Mouse (Mus musculus) liver, embryonic 12.5 days (tissue): ENCODE results near the gene Epb41. TPM values are rescaled to one million over a fixed set of nuclear protein-coding genes. Genes with fewer than 3 reads are reported as not detected.

Experiments
- ATAC-seq: fragments of 200-750 bp; cut with Nextera tagmentation; 2 replicates; pipeline ENCODE4 v1.8.0; 2017; ENCODE audit warnings: moderate number of reproducible peaks, mild to moderate bottlenecking, moderate library complexity
- H3K27ac ChIP-seq: fragments of 300-500 bp; sonication (generic); 2 replicates; pipeline ENCODE4 v1.5.1; 2016; ENCODE audit warnings: mild to moderate bottlenecking
- H3K27me3 ChIP-seq: fragments of 300-500 bp; sonication (generic); replicated peaks from 2 replicates; pipeline ENCODE4 v1.6.1; 2016; ENCODE audit warnings: mild to moderate bottlenecking, moderate library complexity
- H3K36me3 ChIP-seq: fragments of 300-500 bp; sonication (generic); 2 replicates; pipeline ENCODE4 v1.6.1; 2016; ENCODE audit warnings: mild to moderate bottlenecking, moderate library complexity
- H3K4me1 ChIP-seq: fragments of 300-500 bp; sonication (generic); 2 replicates; pipeline ENCODE4 v1.6.1; 2016
- H3K4me2 ChIP-seq: fragments of 300-500 bp; sonication (generic); 2 replicates; pipeline ENCODE4 v1.6.1; 2016; ENCODE audit warnings: mild to moderate bottlenecking, moderate library complexity
- H3K4me3 ChIP-seq: fragments of 300-500 bp; sonication (generic); 2 replicates; pipeline ENCODE4 v1.5.1; 2016; ENCODE audit warnings: mild to moderate bottlenecking, moderate library complexity
- H3K9ac ChIP-seq: fragments of 300-500 bp; sonication (generic); 2 replicates; pipeline ENCODE4 v1.6.1; 2016; ENCODE audit warnings: mild to moderate bottlenecking, moderate library complexity
- H3K9me3 ChIP-seq: fragments of 300-500 bp; sonication (generic); replicated peaks from 2 replicates; pipeline ENCODE4 v1.6.1; 2016; ENCODE audit warnings: mild to moderate bottlenecking, moderate library complexity
- WGBS: fragments of 180-500 bp; shearing (Covaris S2); methylation state at CpG from one replicate; pipeline ENCODE4 v1.1.7; 2016; ENCODE audit not compliant: insufficient replicate concordance; 5-methylcytosine and 5-hydroxymethylcytosine counted together
- microRNA-seq: library from miRNA; unstranded; fragments of <30 nt; microRNA quantifications from one replicate; pipeline ENCODE4, GENCODE M21; 2017
- polyA plus RNA-seq: library from polyadenylated mRNA; unstranded; fragments of >200 nt; fragmentation: Nextera tagmentation; extraction: Ambion mirVana; gene quantifications from 2 replicates; pipeline ENCODE4 v1.2.1, GENCODE M21; 2016

The Epb41 gene
- polyA plus RNA-seq, 1 experiment from 2014 or later = 177 TPM

DNA sequence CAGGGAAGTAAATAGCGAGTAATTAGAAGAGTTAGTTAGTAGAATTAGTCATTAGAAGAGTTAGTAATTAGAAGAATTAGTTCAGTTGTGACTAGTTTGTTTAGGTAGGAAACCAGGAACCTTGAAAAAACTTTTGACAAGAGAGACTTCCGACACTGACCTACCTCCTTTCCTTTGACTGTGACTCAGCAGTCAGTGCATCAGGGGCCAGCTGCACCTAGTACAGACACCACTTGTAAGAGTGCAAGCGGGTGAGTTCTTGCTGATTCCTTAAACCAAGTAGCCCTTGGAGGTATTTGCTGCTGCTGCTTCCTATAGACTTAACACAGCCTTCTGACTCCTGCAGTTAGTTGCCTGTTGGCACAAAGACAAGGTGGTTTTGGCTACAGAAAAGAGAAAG, 184.4 kb downstream of the Epb41 start:
- H3K9me3 ChIP-seq = no peaks in the 10 kb centered on the region
- H3K4me2 ChIP-seq = no peak overlapping the region
- peaks cover 52% of the 10 kb centered on the region for H3K4me1 ChIP-seq
- no peak overlapping the region for H3K9ac ChIP-seq
- 69% methylated on average over 3 of the region's 3 CpGs for WGBS
- H3K36me3 ChIP-seq = peaks cover 86% of the 10 kb centered on the region
- no peaks in the 10 kb centered on the region for H3K27me3 ChIP-seq
- H3K27ac ChIP-seq = no peak overlapping the region
- no peak overlapping the region for H3K4me3 ChIP-seq
- ATAC-seq = no peak

DNA sequence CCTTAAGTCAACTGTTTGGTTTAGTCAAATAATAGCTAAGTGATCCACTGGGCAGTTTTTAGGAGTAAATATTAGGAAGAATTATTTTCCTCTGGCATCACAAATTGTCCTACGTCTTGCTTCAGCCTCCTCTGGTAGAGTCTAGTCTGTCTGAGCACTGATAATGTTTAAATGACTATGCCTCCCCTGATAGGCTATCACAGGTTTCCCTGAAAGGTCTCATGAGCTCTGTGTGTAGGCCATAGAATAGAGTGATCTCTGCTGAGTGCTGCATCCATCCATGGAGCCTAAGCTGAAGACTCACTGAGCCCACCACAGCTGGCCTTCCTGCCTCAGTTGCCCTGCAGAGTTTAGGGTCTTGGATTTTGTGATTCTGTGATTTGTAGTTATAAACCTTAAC, 186.6 kb downstream of the Epb41 start:
- peak; percentile 91 for ATAC-seq
- peaks cover 68% of the 10 kb centered on the region for H3K4me1 ChIP-seq
- H3K4me3 ChIP-seq = no peak overlapping the region
- peaks cover 86% of the 10 kb centered on the region for H3K36me3 ChIP-seq
- H3K27ac ChIP-seq = peak overlapping the region; percentile 57; the same call in 1 of the 2 replicates
- H3K27me3 ChIP-seq = no peaks in the 10 kb centered on the region
- H3K9ac ChIP-seq = no peak overlapping the region
- H3K4me2 ChIP-seq = 0 out of 2 replicates have a peak overlapping the region, but pooled peaks have one; percentile 24
- H3K9me3 ChIP-seq = no peaks in the 10 kb centered on the region
- 28% methylated on average over 1 of the region's 1 CpGs for WGBS

DNA sequence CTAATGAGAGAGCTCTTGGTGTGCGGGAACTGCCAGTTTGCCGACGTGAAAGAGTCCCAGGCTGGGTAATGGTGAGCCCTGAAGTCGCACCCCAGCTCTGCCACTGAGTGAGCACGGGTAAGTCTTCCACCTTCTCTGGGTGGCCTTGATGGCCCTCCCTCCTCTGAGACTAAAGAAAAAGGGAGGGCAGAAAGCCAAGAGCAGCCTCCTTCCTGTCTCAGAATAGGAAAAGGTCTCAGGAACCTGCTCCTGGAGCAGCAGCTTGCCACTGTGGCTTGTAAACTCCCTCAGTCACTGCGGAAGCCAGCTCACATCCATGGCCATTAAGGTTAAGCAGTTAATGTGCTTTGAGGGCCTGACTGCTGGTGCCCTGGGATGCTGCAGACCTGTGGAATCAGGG, 189.7 kb downstream of the Epb41 start:
- Histone ChIP-seq H3K4me3 (no peak overlapping the region), H3K9ac (no peak overlapping the region), H3K4me1 (peaks cover 84% of the 10 kb centered on the region), H3K9me3 (no peaks in the 10 kb centered on the region), H3K27me3 (no peaks in the 10 kb centered on the region), H3K4me2 (no peak overlapping the region), H3K36me3 (peaks cover 60% of the 10 kb centered on the region), H3K27ac (no peak overlapping the region)
- no peak for ATAC-seq
- WGBS = 83% methylated on average over 6 of the region's 6 CpGs

DNA sequence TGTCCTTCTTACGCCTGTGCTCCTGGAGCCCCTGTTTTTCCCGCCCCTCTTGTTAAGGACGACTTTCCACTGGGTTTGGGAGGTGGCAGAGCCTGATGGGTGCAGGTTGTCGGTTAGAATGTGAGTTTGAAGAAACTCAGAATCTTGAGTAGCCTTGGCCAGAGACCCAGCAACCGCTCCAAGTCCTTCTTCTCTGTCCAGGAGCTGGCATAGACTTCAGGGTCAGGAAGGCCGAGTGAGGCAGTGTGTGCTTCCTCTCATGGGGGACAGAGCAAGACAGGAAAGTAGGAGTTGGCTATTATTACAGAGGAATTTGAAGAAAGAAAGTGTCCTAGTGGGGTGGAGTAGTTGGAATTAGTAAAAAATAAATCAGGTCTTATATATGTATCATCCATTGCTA, 191.6 kb downstream of the Epb41 start:
- H3K36me3 ChIP-seq = peaks cover 45% of the 10 kb centered on the region
- 73% methylated on average over 6 of the region's 6 CpGs for WGBS
- no peak overlapping the region for H3K27ac ChIP-seq
- no peak for ATAC-seq
- H3K4me3 ChIP-seq = no peak overlapping the region
- peaks cover 77% of the 10 kb centered on the region for H3K4me1 ChIP-seq
- no peaks in the 10 kb centered on the region for H3K9me3 ChIP-seq
- no peak overlapping the region for H3K4me2 ChIP-seq
- H3K9ac ChIP-seq = no peak overlapping the region
- no peaks in the 10 kb centered on the region for H3K27me3 ChIP-seq

DNA sequence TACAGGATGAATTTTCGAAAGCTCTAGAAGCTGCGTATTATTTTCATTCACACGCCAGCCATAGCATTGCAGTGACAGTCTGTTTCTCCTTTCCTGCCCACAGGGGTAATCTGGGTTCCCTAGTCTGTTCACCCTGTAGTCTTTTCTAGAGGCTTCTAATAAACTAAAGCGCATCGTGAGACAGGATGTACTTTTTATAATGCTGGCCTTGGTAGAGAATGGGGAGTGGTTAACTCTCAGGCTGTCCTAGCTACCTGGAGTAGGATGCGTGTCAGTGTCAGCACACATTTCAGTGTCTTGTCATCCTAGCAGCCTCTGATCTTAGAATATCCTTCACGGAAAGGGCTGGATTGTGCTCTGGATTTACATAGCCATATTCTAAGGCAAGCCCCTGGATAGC, 193.8 kb downstream of the Epb41 start:
- peaks cover 27% of the 10 kb centered on the region for H3K36me3 ChIP-seq
- H3K4me1 ChIP-seq = peaks cover 75% of the 10 kb centered on the region
- peak overlapping the region; percentile 10; the same call in 1 of the 2 replicates for H3K27ac ChIP-seq
- no peak for ATAC-seq
- WGBS = 84% methylated on average over 7 of the region's 7 CpGs
- H3K9ac ChIP-seq = no peak overlapping the region
- no peaks in the 10 kb centered on the region for H3K27me3 ChIP-seq
- no peaks in the 10 kb centered on the region for H3K9me3 ChIP-seq
- no peak overlapping the region for H3K4me3 ChIP-seq
- no peak overlapping the region for H3K4me2 ChIP-seq

DNA sequence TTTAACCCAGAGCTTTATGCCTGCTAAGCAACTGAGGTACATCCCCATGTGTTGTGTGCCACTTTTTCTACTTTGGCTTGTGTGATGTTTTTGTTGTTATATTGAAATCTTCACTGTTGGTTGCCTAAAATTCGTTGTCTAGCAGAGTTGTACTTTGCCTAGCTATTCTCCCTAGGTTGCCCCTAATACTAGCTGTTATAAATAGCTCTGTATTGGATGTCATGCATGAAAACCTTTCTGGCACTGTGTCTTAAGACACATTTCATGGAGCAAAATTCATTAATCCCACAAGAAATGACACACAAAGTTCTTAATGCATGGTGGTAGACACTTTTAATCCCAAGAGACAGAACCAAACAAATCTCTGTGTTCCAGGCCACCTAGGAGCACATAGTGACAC, 195.4 kb downstream of the Epb41 start:
- Histone ChIP-seq H3K27me3 (no peaks in the 10 kb centered on the region), H3K36me3 (peaks cover 11% of the 10 kb centered on the region), H3K4me2 (no peak overlapping the region), H3K9me3 (no peaks in the 10 kb centered on the region), H3K27ac (no peak overlapping the region), H3K4me3 (no peak overlapping the region), H3K9ac (no peak overlapping the region), H3K4me1 (peaks cover 76% of the 10 kb centered on the region)
- WGBS = 88% methylated on average over 1 of the region's 1 CpGs
- ATAC-seq = no peak

DNA sequence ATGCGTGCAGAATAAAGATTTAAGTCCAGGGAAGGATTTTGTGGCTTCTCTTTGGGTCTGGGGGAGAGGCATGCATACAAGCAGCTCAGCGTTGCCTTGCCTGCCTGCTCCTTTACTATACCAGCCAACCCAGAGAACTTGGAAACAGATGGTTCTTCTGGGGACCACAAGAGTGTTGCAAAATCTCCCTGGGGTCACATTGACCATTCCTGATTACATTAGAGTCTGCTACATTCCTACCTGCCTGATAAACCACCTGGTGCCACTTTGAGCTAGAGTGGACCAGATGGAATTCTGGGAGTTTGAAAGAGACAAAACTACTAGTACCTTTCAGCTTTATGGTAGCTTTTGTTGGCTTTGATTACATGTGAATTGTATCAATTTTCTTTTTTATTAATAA, 198.3 kb downstream of the Epb41 start:
- H3K9me3 ChIP-seq = no peaks in the 10 kb centered on the region
- no peak overlapping the region for H3K4me3 ChIP-seq
- no peaks in the 10 kb centered on the region; the same call in 1 of the 2 replicates for H3K36me3 ChIP-seq
- no peaks in the 10 kb centered on the region for H3K27me3 ChIP-seq
- H3K4me1 ChIP-seq = peaks cover 67% of the 10 kb centered on the region
- H3K4me2 ChIP-seq = peak overlapping the region; percentile 81; the same call in 1 of the 2 replicates
- no peak overlapping the region for H3K9ac ChIP-seq
- 55% methylated on average over 2 of the region's 2 CpGs for WGBS
- ATAC-seq = no peak
- no peak overlapping the region for H3K27ac ChIP-seq

DNA sequence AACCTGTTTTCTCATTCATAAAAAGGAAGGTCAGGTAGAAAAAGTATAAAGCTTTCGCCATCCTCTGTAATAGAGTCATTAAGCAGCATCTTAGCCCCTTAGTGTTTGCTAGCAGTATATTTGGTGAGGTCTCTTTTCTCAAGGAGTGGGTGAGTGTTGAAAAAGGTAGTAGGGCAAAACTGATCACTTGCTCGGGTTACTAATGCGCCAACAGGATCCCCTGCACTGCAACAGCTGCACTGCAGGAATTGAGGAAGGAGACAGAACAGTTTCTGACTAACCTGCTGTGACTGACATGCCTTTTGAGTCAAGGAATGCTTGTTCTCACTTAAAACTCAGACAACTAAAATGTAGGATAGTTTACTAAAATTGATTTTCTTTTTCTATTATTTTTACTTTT, 199.9 kb downstream of the Epb41 start:
- WGBS = 30% methylated on average over 3 of the region's 3 CpGs
- no peaks in the 10 kb centered on the region; the same call in 1 of the 2 replicates for H3K36me3 ChIP-seq
- H3K27ac ChIP-seq = no peak overlapping the region
- H3K9ac ChIP-seq = peak overlapping the region; percentile 100
- no peak for ATAC-seq
- H3K27me3 ChIP-seq = no peaks in the 10 kb centered on the region
- H3K4me1 ChIP-seq = peaks cover 57% of the 10 kb centered on the region
- peak overlapping the region; percentile 98 for H3K4me3 ChIP-seq
- no peaks in the 10 kb centered on the region for H3K9me3 ChIP-seq
- peak overlapping the region; percentile 81 for H3K4me2 ChIP-seq

DNA sequence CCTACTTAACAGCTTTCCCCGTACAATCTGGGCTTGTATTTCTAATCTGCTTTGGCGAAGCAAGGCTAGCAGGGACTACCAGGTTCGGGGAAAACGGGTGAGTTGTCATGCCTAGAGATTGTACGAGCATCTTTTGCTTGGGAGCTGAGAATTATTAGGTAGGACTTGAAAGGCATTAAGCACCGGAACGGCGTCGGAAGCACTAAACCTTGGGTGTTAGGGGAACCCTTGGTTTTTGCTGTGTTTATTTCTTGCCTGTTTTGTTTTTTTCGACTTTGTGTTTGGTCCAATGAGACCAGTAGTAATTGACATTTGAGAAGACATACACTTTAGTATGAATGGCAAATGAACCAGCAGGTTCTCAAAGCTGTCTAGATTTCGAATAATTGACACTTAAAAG, 200.6 kb downstream of the Epb41 start:
- H3K9ac ChIP-seq = peak overlapping the region; percentile 100
- H3K36me3 ChIP-seq = peaks cover 1% of the 10 kb centered on the region
- H3K4me3 ChIP-seq = peak overlapping the region; percentile 98
- H3K27me3 ChIP-seq = no peaks in the 10 kb centered on the region
- H3K9me3 ChIP-seq = no peaks in the 10 kb centered on the region
- 2% methylated on average over 11 of the region's 11 CpGs for WGBS
- H3K4me2 ChIP-seq = peak overlapping the region; percentile 81
- H3K27ac ChIP-seq = peak overlapping the region; percentile 99
- H3K4me1 ChIP-seq = peaks cover 59% of the 10 kb centered on the region
- no peak for ATAC-seq

DNA sequence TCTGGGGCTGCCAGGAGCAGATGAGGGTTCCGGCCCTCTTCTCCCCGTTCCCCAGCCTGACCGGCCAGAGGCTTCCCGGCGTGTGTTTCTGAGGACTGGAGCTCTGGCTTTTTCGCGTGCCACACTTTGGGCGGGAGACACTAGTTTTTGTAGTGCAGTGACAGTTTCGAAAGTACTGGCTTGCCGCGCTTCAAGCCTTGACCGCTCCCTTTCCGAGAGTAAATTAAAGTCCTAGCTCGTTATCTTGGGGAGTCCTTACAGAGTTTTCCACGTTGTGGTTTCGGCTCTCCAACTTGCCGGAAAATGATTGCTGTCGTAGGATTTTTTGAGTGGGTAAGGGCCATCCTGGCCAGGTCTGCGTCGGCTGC, 201.0 kb downstream of the Epb41 start:
- peak overlapping the region; percentile 81 for H3K4me2 ChIP-seq
- H3K4me1 ChIP-seq = peaks cover 62% of the 10 kb centered on the region
- no peaks in the 10 kb centered on the region for H3K9me3 ChIP-seq
- peak overlapping the region; percentile 100 for H3K9ac ChIP-seq
- peaks cover 5% of the 10 kb centered on the region for H3K36me3 ChIP-seq
- H3K27me3 ChIP-seq = no peaks in the 10 kb centered on the region
- peak overlapping the region; percentile 99 for H3K27ac ChIP-seq
- under 1% methylated on average over 20 of the region's 20 CpGs for WGBS
- H3K4me3 ChIP-seq = peak overlapping the region; percentile 98
- peak; percentile 31 for ATAC-seq

Small RNA genes within 50 kb of the gene (microRNA-seq; reads per million reads assigned to microRNA genes)
- gene Gm27445 = not detected

Other genes starting within 250 kb of the Epb41 start
- gene Ptpru, start 237.0 kb downstream of the Epb41 start, polyA plus RNA-seq = 2.7 and 2.8 TPM in 2 replicates
- 44.4 and 49.4 TPM in 2 replicates for gene Mecr, start 231.9 kb downstream of the Epb41 start, polyA plus RNA-seq
- 94.9 and 97.5 TPM in 2 replicates for gene Srsf4, start 201.7 kb downstream of the Epb41 start, polyA plus RNA-seq
- gene Tmem200b, start 153.6 kb downstream of the Epb41 start, polyA plus RNA-seq = 0.81 and 1.3 TPM in 2 replicates
- gene Gm10300, start 624 bp downstream of the Epb41 start, polyA plus RNA-seq = 0.42 and 0.45 TPM in 2 replicates
- gene Oprd1, start 69.2 kb upstream of the Epb41 start, polyA plus RNA-seq = 0.24 and 0.39 TPM in 2 replicates
- 53.1 TPM in 2 replicates for gene Ythdf2, start 137.0 kb upstream of the Epb41 start, polyA plus RNA-seq
- gene Gmeb1, start 186.3 kb upstream of the Epb41 start, polyA plus RNA-seq = 19.1 and 19.5 TPM in 2 replicates
- 61.7 and 61.8 TPM in 2 replicates for gene Taf12, start 199.1 kb upstream of the Epb41 start, polyA plus RNA-seq
- gene Rab42, start 228.1 kb upstream of the Epb41 start, polyA plus RNA-seq = 0.61 and 1.0 TPM in 2 replicates